Mouse (Mus musculus) adrenal gland, postnatal 25 days (tissue): ENCODE measurements around the gene Best3. TPM values are rescaled to one million over a fixed set of nuclear protein-coding genes. Genes with fewer than 3 reads are reported as not detected.

Source experiments
- DNase-seq: peaks from one replicate; pipeline ENCODE4 v3.0.0; 2021; ENCODE audit warnings: mixed read lengths
- long read RNA-seq: library from polyadenylated mRNA; stranded (forward); transcript quantifications from one replicate; pipeline ENCODE4 v2.0.0, GENCODE M21; 2021
- total RNA-seq: library from RNA; stranded (reverse); gene quantifications from 2 replicates; pipeline ENCODE4 v1.2.3, GENCODE M21; 2021

The Best3 gene
- total RNA-seq: 0.33 and 0.49 TPM in 2 replicates
- long read RNA-seq: 0 reads

GRCm38 (mm10) chr10:116986264-116987082 is at the start of gene Best3:
Gene Best3, plus strand, starts transcription at chr10:116986314.
- DNase-seq: no peak

- DNase-seq: no peak
Measured at GRCm38 (mm10) chr10:116943025-116943424, 43.1 kb upstream of the Best3 start.

GRCm38 (mm10) chr10:116944144-116944543 is 42.0 kb upstream of the Best3 start:
- DNase-seq: no peak

- no peak for DNase-seq
Measured at GRCm38 (mm10) chr10:116944940-116945339, 41.2 kb upstream of the Best3 start.

GRCm38 (mm10) chr10:116948414-116948813 is 37.7 kb upstream of the Best3 start:
- no peak for DNase-seq

- DNase-seq: peak; percentile 31
Measured at GRCm38 (mm10) chr10:116949111-116950008, 36.8 kb upstream of the Best3 start.

GRCm38 (mm10) chr10:116950009-116950769 is 35.9 kb upstream of the Best3 start, which contains the start of gene Rab3ip:
Gene Rab3ip, minus strand, starts transcription at chr10:116950769.
- peak; percentile 94 for DNase-seq

GRCm38 (mm10) chr10:116950886-116951285 is 35.2 kb upstream of the Best3 start:
- DNase-seq: no peak

- no peak for DNase-seq
Measured at GRCm38 (mm10) chr10:116955191-116955590, 30.9 kb upstream of the Best3 start.

- DNase-seq: no peak
Measured at GRCm38 (mm10) chr10:116956483-116957158, 29.5 kb upstream of the Best3 start.

- no peak for DNase-seq
Measured at GRCm38 (mm10) chr10:116957867-116958551, 28.1 kb upstream of the Best3 start.

GRCm38 (mm10) chr10:116962152-116962551 is 24.0 kb upstream of the Best3 start:
- no peak for DNase-seq

- DNase-seq: peak; percentile 6
Measured at GRCm38 (mm10) chr10:116962803-116963202, 23.3 kb upstream of the Best3 start.

GRCm38 (mm10) chr10:116964084-116964483 is 22.0 kb upstream of the Best3 start:
- DNase-seq: no peak

- DNase-seq: no peak
Measured at GRCm38 (mm10) chr10:116964571-116964970, 21.5 kb upstream of the Best3 start.

GRCm38 (mm10) chr10:116965297-116965696 is 20.8 kb upstream of the Best3 start:
- no peak for DNase-seq

- no peak for DNase-seq
Measured at GRCm38 (mm10) chr10:116966065-116966464, 20.0 kb upstream of the Best3 start.

- DNase-seq: no peak
Measured at GRCm38 (mm10) chr10:116968741-116969140, 17.4 kb upstream of the Best3 start.

- no peak for DNase-seq
Measured at GRCm38 (mm10) chr10:116972509-116972908, 13.6 kb upstream of the Best3 start, which contains the start of gene Gm10271. Gene Gm10271, minus strand, starts transcription at chr10:116972609.

- DNase-seq: no peak
Measured at GRCm38 (mm10) chr10:116977455-116977854, 8.7 kb upstream of the Best3 start.

GRCm38 (mm10) chr10:116977858-116978257 is 8.3 kb upstream of the Best3 start:
- DNase-seq: no peak
